Mouse (Mus musculus) central nervous system, embryonic 14 days (tissue): ENCODE results near the gene Mapk8ip3. TPM values are rescaled to one million over a fixed set of nuclear protein-coding genes. Genes with fewer than 3 reads are reported as not detected.

Experiments used
- polyA plus RNA-seq: library from polyadenylated mRNA; depleted of rRNA; stranded (reverse); fragments of >200 nt; gene quantifications from 2 replicates; pipeline ENCODE4 v1.2.3, GENCODE M21; 2012; rRNA removed

The Mapk8ip3 gene
- 193 and 206 TPM in 2 replicates for polyA plus RNA-seq

DNA sequence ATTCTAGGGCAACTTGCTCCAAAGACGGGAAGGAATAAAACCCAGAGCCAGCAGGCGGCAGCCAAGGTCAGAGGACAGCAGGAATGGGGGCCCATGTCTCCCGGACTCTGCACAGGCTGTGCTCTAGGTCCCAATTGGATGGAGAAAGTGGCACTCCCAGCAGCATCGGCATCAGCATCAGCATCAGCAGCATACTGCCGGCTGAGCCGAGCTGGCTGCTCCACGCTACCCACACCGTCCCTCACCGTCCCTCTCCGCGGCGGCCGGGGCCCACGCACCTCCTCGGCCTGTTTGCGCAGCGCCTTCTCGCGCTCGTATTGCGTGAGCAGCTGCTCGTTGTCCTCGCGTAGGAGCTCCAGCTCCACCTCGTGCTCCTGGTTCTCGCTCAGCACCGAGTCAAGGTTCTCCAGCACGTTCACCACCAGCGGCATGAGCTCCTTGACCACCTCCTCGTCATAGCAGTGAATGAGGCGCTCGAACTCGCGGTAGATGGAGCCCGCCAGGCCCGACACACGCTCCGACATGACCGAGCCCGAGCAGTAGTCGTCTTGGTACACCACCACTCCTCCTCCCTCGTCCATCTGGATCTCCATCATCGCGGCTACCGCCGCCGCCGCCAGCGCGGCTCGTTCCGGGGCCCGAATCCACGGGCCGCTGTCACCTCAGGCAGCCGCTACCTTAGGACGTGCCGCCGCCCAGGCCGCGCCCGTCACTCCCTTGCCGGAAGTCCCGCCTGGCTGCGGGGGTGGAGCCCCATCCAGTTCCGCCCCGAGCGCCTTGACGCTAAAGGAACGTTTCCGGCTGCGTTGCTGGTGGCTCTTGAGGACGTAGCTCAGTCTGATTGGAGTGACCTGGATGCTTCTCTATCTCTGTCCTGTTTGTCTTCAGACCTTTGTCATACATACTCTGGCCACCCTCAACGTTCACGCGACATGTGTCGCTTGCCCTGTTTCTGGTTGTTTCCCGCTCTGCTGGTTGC, at the start of gene Mapk8ip3:
Gene Mapk8ip3, minus strand, starts transcription at position 719 of the 979 bp plus-strand sequence.

GRCm38 (mm10) chr17:24960135-24960851, 23.5 kb upstream of the Mapk8ip3 start, which contains the start of gene Jpt2:
Gene Jpt2, minus strand, starts transcription at chr17:24960689.

GRCm38 (mm10) chr17:24896241-24896992, 40.4 kb downstream of the Mapk8ip3 start, which contains the start of gene Nme3:
Gene Nme3, plus strand, starts transcription at chr17:24896500.

DNA sequence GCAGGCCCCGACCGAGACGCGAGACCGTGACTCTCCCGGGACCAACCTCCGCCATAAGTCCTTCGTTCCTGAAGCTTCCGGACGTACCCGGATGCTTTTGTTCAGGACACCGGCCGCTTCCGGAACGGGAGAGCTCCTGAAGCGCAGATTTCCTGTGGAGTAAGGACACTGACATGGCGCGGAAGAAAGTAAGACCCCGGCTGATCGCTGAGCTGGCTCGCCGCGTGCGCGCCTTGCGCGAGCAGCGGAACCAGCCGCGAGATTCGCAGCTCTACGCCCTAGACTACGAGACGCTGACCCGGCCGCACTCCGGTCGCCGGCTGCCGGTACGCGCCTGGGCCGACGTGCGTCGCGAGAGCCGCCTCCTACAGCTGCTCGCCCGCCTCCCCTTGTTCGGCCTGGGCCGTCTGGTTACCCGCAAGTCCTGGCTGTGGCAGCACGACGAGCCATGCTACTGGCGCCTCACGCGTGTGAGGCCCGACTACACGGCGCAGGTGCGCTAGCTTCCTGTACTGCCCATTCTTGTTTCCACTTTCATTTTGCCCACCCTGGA, 41.7 kb downstream of the Mapk8ip3 start, which contains the start of the genes Eme2 and Mrps34:
Gene Eme2, minus strand, starts transcription at position 93 of the 553 bp plus-strand sequence.
Gene Mrps34, plus strand, starts transcription at position 122 of the 553 bp plus-strand sequence.

DNA sequence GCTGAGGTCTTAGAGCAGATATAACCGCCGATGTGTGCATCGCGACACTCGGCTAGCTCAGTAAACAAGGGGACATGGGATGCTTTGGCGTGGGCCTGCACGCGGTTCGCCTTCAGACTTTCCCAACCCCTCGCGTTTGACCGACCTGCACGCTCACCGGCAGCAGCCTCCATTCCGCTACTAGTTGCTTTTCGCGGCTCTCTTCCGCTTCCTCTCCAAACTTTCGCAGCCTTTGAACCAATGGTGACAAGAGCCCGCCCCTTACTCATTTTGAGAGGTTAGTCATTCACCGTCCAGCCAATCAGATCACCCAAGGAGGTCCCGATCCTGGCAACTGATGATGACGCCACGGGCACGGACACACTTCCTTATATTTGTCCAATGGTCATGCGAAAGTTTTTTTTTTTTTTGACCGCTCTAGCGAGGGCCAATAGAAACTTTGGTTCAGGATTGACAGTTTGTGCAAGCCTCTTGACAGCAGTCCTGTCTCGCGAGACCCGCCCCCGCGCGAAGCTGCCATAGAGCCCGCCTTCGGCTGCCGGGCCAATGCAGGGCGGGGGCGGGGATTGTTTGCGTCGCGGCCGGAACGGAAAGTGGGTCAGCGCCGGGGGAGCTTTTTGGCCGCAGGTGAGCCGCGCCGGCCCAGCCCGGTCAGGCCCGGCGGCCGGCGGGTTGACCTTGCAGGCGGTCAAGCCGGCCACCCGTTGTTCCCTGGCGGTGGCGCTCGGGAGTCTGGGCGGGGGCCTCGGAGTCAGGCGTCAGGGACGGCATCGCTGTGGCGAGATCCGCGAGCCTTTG, 50.4 kb downstream of the Mapk8ip3 start, which contains the start of the genes Nubp2 and Spsb3:
Gene Nubp2, minus strand, starts transcription at position 216 of the 798 bp plus-strand sequence.
Gene Spsb3, plus strand, starts transcription at position 510 of the 798 bp plus-strand sequence.

GRCm38 (mm10) chr17:24865776-24866175, 71.0 kb downstream of the Mapk8ip3 start, which contains the start of gene Igfals:
Gene Igfals, plus strand, starts transcription at chr17:24865997.

GRCm38 (mm10) chr17:24850065-24850772, 86.6 kb downstream of the Mapk8ip3 start, which contains the start of gene Fahd1:
Gene Fahd1, minus strand, starts transcription at chr17:24850364.

Other genes with a start within 250 kb of the Mapk8ip3 start
- 58.6 and 60.6 TPM in 2 replicates for gene Syngr3, start 247.0 kb downstream of the Mapk8ip3 start, polyA plus RNA-seq
- 31.7 and 33.2 TPM in 2 replicates for gene Gfer, start 240.8 kb downstream of the Mapk8ip3 start, polyA plus RNA-seq
- gene Noxo1, start 240.7 kb downstream of the Mapk8ip3 start, polyA plus RNA-seq: 9.5 and 9.7 TPM in 2 replicates
- 71.6 and 77.7 TPM in 2 replicates for gene Tbl3, start 229.3 kb downstream of the Mapk8ip3 start, polyA plus RNA-seq
- 0.36 TPM in 2 replicates for gene Rnf151, start 218.9 kb downstream of the Mapk8ip3 start, polyA plus RNA-seq
- 1,943 and 2,057 TPM in 2 replicates for gene Rps2, start 218.9 kb downstream of the Mapk8ip3 start, polyA plus RNA-seq
- gene Ndufb10, start 212.5 kb downstream of the Mapk8ip3 start, polyA plus RNA-seq: 219 and 243 TPM in 2 replicates
- gene Rpl3l, start 209.2 kb downstream of the Mapk8ip3 start, polyA plus RNA-seq: 0.08 and 0.10 TPM in 2 replicates
- gene Msrb1, start 200.3 kb downstream of the Mapk8ip3 start, polyA plus RNA-seq: 36.8 and 38.8 TPM in 2 replicates
- 0.28 and 1.5 TPM in 2 replicates for gene Hs3st6, start 184.0 kb downstream of the Mapk8ip3 start, polyA plus RNA-seq
- gene Meiob, start 132.7 kb downstream of the Mapk8ip3 start, polyA plus RNA-seq: not detected in 2 replicates
- 34.3 and 35.3 TPM in 2 replicates for gene Hagh, start 96.8 kb downstream of the Mapk8ip3 start, polyA plus RNA-seq
- 16.0 and 16.6 TPM in 2 replicates for gene Fahd1, start 86.6 kb downstream of the Mapk8ip3 start, polyA plus RNA-seq
- gene Igfals, start 71.0 kb downstream of the Mapk8ip3 start, polyA plus RNA-seq: 0.05 and 0.13 TPM in 2 replicates
- 32.7 and 32.9 TPM in 2 replicates for gene Nubp2, start 50.6 kb downstream of the Mapk8ip3 start, polyA plus RNA-seq
- gene Spsb3, start 50.3 kb downstream of the Mapk8ip3 start, polyA plus RNA-seq: 79.6 and 81.9 TPM in 2 replicates
- 39.1 and 48.1 TPM in 2 replicates for gene Eme2, start 41.9 kb downstream of the Mapk8ip3 start, polyA plus RNA-seq
- gene Mrps34, start 41.9 kb downstream of the Mapk8ip3 start, polyA plus RNA-seq: 107 and 108 TPM in 2 replicates
- gene Nme3, start 40.5 kb downstream of the Mapk8ip3 start, polyA plus RNA-seq: 77.0 and 84.1 TPM in 2 replicates
- 72.1 and 74.9 TPM in 2 replicates for gene Jpt2, start 23.7 kb upstream of the Mapk8ip3 start, polyA plus RNA-seq
- gene Cramp1l, start 78.8 kb upstream of the Mapk8ip3 start, polyA plus RNA-seq: 31.5 and 32.5 TPM in 2 replicates
- gene Ift140, start 79.1 kb upstream of the Mapk8ip3 start, polyA plus RNA-seq: 21.0 and 22.9 TPM in 2 replicates
- 7.2 and 7.5 TPM in 2 replicates for gene Tmem204, start 146.6 kb upstream of the Mapk8ip3 start, polyA plus RNA-seq
- 35.8 and 39.1 TPM in 2 replicates for gene Telo2, start 179.0 kb upstream of the Mapk8ip3 start, polyA plus RNA-seq
- 0.21 TPM in 1 of 2 replicates, not detected in the other for gene Ptx4, start 183.8 kb upstream of the Mapk8ip3 start, polyA plus RNA-seq
- gene Clcn7, start 196.4 kb upstream of the Mapk8ip3 start, polyA plus RNA-seq: 37.8 and 40.8 TPM in 2 replicates
- gene Ccdc154, start 225.5 kb upstream of the Mapk8ip3 start, polyA plus RNA-seq: not detected in 2 replicates
- gene Gm38655, start 238.5 kb upstream of the Mapk8ip3 start, polyA plus RNA-seq: not detected in 2 replicates
- gene BC003965, start 247.6 kb upstream of the Mapk8ip3 start, polyA plus RNA-seq: 28.0 and 28.7 TPM in 2 replicates